Mouse (Mus musculus): ENCODE data around the gene Edrf1.
"Not testable (repeated sequence)": the region's sequence is repeated elsewhere in the genome, so short reads cannot be mapped to it uniquely, and the experiment has no call there.

Edrf1 gene

DNA sequence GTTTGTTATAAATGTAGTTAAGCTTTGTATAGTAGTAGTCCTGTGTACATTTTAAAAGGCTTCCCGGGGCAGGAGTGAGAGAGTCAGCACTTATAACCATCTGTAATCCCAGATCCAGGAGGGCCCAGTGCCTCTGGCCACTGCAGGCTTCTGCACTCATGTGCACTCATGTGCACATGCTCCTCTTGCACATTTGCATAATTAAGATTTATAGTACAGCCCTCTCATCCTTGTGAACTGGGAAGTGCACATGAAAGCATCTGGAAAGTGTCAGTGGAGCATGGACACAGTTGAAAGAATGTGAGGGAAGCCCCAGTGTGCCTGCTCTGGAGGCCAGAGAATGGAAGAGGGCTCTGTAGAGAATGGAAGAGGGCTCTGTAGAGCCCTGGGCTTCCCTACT is 25.1 kb downstream of the Edrf1 start:
- DNase-seq: no peak

DNA sequence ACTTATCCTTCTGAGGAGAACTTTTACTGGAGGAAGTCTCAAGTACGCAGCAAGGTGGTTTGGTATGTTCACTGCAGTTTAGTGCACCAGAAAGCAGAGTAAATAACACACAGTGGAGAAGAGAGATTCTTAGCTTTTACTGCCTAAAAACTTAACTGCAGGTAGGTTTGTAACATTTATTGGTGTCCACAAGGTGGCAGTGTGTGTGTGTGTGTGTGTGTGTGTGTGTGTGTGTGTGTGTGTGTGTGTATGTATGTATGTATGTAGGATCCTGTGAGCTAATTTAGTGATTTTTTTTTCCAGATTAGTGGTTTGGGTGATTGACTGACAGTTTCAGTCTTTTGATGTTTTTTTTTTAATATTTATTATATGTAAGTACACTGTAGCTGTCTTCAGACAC is 31.7 kb downstream of the Edrf1 start:
- no peak for DNase-seq

DNA sequence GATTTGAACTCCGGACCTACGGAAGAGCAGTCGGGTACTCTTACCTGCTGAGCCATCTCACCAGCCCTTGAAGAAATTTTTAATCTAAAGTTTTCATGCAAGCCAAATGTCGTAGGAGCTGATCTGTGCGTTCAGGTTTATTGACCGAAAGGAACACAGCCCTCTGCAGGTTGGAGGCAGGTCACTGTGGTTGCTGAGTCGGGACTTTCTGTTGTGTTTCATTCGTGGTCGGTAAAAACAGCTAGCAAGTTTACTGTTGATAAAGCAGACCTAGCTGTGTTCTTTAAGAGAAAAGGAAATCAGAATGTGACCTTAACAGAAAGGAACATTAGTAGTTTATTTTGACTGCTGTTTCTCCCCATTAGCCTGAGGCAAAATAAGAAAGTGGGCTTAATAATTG is 32.6 kb downstream of the Edrf1 start:
- no peak for DNase-seq

DNA sequence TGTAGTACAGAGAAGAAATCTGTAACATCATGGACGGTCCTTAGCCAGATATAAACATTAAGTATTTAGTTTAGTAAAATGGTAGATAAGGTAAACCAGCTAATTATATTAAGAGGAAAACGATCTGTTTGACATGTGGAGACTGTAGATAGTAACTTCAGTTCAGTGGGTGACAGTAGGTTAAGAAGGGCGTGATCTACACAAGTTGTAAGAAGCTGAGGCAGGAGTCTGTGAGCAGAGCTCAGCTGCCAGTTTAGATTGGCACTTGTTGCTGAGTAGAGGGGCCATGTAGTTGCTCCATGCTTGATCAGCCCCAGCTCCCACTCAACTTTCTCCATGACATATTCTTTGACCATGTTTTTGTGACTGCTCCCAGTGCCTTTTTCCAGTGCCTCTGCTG is 33.5 kb downstream of the Edrf1 start:
- DNase-seq: no peak

DNA sequence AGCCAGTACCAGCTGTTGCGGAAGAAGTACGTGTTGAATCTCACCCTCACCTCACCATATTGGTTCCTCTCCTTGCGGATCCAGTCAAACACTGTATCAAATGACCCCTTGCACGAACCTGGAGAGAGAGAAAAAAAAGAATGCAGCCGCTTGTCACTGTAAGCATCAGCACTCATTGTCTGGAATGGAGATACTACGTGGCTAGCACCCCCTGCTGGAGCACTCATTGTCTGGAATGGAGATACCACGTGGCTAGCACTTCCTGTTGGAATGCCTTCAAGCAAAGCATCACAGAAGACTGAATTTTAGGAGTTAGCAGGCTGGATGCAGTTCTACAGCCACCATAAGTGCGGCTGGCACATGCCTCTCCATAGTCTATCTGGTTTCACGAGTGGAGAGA is 38.7 kb downstream of the Edrf1 start:
- DNase-seq: peak; percentile 12

DNA sequence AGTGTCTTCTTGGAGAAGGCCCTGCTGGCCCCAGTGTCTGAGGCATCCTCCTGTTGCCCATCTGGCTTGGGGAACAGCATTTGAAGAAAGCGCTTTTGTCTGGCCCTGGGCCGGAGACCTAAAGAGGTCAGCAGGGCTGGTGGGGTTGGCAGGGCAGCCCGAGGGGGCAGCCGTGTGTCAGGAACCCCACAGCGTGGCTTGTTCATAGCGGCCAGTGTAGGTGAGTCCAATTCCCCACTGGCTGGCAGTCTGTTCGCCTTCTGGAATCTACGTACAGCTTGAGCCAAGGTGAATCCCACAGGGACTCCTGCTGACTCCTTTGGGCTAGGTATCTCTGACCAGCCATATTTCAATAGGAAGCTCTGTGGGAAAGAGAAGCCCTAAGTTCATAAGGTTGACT is 41.4 kb downstream of the Edrf1 start:
- no peak for DNase-seq

DNA sequence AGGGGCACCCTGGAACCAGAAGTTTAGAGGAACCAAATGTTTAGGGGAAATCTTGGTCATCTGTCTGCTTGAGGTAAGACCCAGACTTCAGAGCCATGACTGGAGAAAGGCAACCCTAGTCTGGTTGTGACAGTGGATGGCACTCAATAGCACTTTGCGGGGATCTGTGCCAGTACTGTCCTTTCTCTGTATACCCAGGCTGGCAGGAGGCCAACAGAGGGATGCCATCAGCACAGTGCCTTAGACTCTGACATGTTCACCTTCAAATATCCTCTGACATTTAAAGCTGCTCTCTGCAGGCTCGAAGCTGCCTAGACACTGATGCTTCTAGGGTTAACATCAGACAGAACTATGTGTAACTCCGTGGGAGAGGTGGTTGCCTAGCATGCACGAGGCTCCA is 42.1 kb downstream of the Edrf1 start:
- DNase-seq: no peak

DNA sequence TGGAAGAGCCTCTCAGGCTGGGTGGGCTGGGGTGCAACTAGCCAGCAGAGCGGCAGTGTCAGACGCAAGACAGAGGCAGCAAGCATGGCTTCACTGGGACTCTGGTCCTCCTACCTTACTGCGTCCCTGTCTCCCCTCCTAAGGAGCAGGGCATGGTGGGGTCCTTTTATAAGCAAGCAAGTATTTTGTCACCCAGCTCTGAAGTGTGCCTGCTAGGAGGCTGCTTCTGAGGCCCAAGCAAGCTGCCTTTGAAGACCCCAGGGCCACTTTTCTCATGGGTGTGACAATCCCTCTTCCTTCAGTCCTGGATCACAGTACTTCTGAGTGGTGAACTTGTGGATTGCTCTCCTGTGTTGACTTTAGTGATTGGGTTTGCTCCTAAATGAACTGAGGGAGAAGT is 42.6 kb downstream of the Edrf1 start, which contains the start of gene Mmp21:
Mmp21 (minus strand) TSS at position 101 of the 400 bp plus-strand sequence.
- no peak for DNase-seq

DNA sequence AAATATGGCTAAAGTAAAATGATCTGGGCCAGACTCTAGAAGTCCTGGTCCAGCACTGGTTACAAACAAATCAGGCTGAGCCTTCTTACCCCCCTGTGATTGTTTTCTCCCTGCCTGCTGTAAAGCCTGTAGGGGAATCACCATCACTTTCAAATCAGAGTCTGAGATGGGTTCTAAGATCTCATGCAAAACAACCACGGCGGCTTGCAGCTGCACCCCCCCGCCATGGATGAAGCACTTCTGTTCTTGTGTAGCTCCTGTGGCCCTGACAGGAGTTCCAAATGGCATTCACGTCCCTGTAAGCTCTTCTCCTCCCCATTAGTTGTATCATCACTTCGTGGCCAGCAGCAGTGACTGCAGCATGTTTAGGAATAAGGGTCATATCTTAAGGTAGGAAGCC is 46.3 kb downstream of the Edrf1 start:
- DNase-seq: no peak

DNA sequence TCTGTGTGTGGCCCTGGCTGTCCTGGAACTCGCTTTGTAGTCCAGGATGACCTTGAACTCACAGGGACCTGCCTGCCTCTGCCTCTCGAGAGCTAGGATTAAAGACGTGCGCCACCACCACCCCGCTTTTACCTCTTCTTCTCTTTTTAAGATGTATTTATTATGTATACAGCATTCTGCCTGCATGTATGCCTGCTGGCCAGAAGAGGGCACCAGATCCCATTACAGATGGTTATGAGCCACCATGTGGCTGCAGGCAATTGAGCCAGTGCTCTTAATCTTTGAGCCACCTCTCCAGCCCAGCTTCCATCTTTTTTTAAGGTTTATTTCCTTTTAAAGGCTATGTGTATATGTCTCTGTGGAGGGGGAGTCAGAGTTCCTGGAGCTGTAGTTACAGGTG is 46.8 kb downstream of the Edrf1 start:
- DNase-seq: no peak

DNA sequence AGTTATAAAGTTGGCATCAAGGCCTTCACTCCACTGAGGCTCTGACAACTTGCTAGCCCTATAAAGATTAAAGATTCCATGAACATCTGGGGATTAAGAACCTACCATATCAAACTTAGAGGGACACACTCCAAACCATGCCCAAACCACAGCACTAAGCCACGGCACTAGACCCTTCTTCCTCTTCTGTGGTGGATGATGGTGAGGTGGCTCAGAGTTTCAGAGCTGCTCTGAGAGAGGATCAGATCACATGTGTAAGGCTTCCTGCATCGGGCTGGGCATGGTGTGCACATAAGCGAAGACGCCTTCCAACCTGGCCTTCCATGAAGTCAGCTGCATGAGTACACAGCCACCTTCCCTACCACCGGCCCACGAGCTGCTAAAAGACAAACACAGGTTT is 47.4 kb downstream of the Edrf1 start:
- DNase-seq: no peak

DNA sequence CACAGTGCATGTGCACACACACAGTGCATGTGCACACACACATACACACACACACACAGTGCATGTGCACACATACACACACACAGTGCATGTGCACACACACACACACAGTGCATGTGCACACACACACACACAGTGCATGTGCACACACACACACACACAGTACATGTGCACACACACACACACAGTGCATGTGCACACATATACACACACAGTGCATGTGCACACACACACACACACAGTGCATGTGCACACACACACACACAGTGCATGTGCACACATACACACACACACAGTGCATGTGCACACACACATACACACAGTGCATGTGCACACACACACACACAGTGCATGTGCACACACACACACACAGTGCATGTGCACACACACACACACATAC is 48.3 kb downstream of the Edrf1 start:
- DNase-seq: not testable (repeated sequence)

DNA sequence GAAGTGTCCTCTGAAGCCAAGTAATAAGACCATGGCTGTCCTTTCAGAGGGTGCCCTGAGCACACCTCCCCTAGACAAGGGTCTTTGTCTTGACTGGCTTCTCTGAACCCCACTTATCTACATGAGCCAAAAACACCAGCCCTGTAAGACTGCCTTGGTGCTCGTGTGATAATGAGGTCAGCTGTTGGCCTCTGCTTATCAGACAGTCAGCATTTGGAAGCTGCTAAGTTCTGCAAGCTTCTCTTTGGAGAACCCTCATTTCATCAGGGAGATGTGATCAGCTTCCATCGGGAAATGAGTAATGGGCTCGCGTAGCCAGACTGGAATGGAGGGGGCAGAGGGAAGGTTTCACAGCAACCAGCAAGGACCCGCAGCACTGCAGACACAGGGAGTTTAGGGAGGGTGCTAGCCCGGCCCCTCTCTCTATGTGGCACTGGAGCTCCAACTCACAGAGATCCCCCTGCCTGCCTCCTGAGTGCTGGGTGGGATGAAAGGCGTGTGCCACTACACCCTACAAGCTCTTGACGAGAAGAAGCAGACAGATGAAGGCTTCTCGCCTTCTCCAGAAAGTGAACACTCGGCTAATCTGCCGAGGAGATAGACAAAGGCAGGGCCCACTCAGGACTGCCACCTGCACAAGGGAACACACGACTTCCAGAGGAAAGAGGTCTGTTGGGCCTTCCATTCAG is 60.8 kb downstream of the Edrf1 start:
- no peak for DNase-seq

DNA sequence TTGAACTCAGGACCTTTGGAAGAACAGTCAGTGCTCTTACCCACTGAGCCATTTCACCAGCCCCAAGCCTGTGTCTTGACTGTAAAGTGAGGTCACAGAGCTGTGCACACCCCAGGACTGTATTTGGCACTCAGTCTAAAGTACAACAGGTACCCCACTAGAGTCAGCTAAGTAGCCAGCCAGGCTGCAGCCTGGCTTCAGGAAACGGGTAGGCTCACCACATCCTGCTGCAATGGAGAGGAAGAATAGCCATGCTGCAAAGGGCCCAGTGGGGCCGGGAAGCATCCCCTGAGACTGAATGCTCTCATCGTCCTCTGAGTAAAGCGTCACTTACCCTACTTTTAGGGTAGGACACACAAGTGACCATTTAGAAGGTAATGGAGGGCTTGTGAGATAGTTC is 62.5 kb downstream of the Edrf1 start:
- no peak for DNase-seq

DNA sequence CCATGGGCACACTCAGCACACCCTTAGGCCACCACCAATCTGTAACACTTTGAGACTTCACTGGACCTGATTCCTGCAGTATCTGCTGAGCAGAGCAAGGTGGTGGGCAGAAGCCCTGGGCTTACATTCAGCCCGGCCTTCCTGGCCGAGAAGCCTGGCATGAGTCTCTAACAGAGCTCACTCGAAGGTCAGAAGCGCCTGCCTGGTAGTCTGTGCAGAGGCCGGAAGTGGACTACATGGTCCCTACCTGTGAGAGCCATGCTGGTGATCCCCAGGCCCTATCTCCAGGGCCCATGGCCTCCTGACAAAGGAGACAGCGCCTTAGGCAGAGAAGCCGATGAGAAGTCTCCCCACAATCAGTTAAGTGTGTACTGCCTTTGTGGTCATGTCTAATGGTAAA is 64.0 kb downstream of the Edrf1 start:
- no peak for DNase-seq

DNA sequence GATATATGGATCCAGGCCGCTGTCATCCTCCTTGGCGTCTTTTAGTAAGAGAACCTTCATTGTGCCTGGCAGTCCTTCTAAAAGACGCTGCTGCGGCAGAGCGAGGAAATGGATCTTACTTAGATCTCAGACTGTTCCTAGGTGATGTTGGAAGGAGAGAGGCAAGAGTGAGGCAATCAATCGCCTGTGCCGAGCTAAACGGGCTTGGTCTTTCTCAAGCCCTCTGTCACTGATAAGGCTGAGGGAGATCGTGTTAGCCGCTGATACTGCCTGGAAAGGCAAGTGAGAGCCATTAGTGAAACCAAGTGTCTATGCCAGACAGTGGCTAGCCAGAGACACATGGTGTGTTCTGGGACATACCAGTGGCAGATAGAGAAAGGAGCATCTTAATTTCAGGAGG is 65.0 kb downstream of the Edrf1 start:
- DNase-seq: no peak

DNA sequence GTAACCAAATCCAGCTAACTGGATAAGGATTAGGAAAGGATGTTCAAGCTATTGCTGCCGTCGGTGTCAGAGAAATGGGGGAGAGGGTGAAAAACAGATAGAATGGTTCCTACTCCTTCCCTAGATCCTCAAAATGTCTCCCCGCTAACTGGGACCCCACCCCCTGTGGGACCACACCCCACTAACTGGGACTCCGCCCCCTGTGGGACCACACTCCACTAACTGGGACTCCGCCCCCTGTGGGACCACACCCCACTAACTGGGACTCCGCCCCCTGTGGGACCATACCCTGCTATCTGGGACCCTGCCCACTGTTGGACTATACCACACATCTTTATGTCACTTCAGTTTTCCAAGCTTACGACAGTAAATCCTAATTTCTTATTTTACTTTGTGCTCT is 66.6 kb downstream of the Edrf1 start:
- DNase-seq: no peak

DNA sequence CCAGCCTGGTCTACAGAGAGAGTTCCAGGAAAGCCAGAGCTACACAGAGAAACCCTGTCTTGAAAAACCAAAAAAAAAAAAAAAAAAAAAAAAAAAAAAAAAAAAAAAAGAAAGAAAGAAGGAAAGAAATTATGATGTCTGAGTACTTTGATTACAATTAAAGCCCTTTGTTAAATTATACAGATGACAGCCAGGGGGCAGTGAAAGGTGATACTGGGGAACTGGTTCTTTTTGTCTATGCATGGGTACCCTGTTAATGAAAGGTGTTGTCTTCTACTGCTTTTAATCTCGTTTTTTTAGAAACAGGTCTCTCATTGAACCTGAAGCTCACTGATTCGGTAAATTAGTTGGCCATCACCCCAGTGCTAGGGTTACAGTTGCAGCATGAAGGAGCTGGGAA is 70.0 kb downstream of the Edrf1 start:
- peak; percentile 29 for DNase-seq

DNA sequence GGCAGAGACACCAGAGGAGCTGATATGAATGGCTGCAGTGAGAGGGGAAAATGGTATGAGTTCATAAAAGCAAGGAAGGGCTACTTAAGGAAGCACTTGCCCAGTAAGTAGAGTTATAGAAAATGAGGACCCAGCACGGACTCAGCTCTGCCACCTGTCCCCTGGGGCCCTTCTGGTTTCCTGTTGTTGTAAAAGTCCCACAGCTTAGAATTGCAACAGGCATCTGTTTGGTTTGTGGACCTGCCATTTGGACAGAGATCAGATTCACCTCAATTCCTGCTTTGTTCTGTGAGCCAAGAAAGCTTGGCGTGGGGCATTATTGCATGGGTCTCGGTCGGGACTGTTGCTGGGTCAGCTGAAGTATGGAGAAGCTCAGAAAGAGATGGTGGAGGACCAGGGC is 78.0 kb downstream of the Edrf1 start:
- no peak for DNase-seq

DNA sequence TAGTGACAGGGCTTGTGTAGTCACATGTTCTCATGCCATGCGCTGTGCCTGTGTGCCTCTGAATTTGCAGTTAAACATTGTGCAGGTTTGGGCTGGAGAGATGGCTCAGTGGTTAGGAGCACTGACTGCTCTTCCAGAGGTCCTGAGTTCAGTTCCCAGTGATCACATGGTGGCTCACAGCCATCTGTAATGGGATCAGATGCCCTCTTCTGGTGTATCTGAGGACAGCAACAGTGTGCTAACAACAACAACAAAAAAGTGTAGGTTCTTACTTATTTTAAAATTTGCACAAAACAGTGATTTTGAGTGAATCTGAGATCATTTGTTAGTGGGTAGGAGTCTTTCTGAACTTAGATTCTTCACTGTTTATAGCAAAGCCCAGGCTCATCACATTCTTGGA is 81.2 kb downstream of the Edrf1 start:
- no peak for DNase-seq

DNA sequence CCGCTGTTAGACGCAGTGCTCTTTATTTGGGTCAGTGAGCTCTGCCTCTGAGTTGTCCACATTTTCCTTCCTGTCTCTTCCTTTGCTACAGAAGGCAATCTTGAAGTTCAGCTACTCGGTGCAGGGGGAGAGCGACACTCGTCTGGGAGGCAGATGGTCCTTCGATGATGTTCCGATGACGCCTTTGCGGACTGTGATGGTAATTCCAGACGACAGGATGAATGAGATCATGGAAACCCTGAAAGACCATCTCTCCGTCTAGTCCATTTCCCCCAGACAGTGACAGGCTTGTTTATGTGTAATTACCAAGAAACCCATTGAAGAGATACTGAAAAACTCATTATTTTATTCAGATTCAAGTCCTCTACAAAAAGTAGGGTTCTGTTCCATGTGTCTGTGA is 83.3 kb downstream of the Edrf1 start:
- no peak for DNase-seq
